10 mouse cellular contexts compared by ENCODE assay signal in genomic region chr10:41595550-41595949, GRCm38 (mm10).
DNase-seq lines count a peak whose midpoint lies in the region; ATAC-seq and TF ChIP-seq lines count a peak whose summit lies in the region.
"Had no signal": no experiment of that assay in that cellular context is flagged by ENCODE, and none has a peak within 500 bp of the region (broad histone marks: within the 10 kb centered on the region; RNA-seq: fewer than 3 reads in every experiment).

No protein-coding gene starts in this region.

- no peaks in the 10 kb centered on the region for H3K27me3 ChIP-seq in heart, embryonic 16.5 days (ENCODE audit: control insufficient read depth, insufficient read depth, low read length)
- no peaks in the 10 kb centered on the region for H3K27me3 ChIP-seq in thymus, adult 2 months (ENCODE audit: control insufficient read depth, insufficient read depth, low read length)

- no peak for TF ChIP-seq POLR2A in thymus, adult 2 months (IDR thresholded peaks at IDR 0.05; ENCODE audit: control insufficient read depth, extremely low read depth, insufficient read depth, low read length, poor library complexity)

- DNase-seq in heart, postnatal 4 days, result no peak
- DNase-seq in thymus, adult 2 months, result peak; percentile 78
- no peak for DNase-seq in kidney, adult 18-20 months
- no peak for DNase-seq in cerebellum, adult 18-20 months

- H3K4me3 ChIP-seq in heart, embryonic 16.5 days (ENCODE audit: low read length), result no peak overlapping the region
- H3K4me3 ChIP-seq in macrophage (ENCODE audit: inconsistent target), result no peak overlapping the region
- H3K4me3 ChIP-seq in thymus, adult 2 months (ENCODE audit: control insufficient read depth, insufficient read depth, low read length), result no peak overlapping the region
- H3K4me3 ChIP-seq: erythroblast, embryonic 14.5 days; hindbrain, embryonic 10.5 days had no signal

- H3K4me1 ChIP-seq in heart, embryonic 16.5 days (ENCODE audit: control insufficient read depth, insufficient read depth, low read length), result peaks cover 34% of the 10 kb centered on the region
- H3K4me1 ChIP-seq in thymus, adult 2 months (replicated peaks; ENCODE audit: control insufficient read depth, insufficient read depth, low read length), result peaks cover 31% of the 10 kb centered on the region

- 32% methylated on average over 3 of the region's 3 CpGs for WGBS in heart, embryonic 16.5 days
- WGBS in macrophage (ENCODE audit: missing documents), result 22% methylated on average over 3 of the region's 3 CpGs
- 4% methylated on average over 3 of the region's 3 CpGs for WGBS in thymus, adult 2 months

- peak overlapping the region; percentile 95 for H3K27ac ChIP-seq in heart, embryonic 16.5 days (ENCODE audit: low read length)
- H3K27ac ChIP-seq in macrophage, result peak overlapping the region; percentile 27; the same call in 1 of the 2 replicates
- peak overlapping the region; percentile 95 for H3K27ac ChIP-seq in thymus, adult 2 months (ENCODE audit: control insufficient read depth, insufficient read depth, low read length)
- H3K27ac ChIP-seq: hindbrain, embryonic 10.5 days had no signal

- TF ChIP-seq CTCF in thymus, adult 2 months (IDR thresholded peaks at IDR 0.05; ENCODE audit: borderline replicate concordance, control insufficient read depth, extremely low read depth, insufficient read depth, low read length, poor library complexity), result no peak

- ATAC-seq in heart, embryonic 16.5 days (replicated peaks; ENCODE audit: extremely low read depth, insufficient read depth, low FRiP score), result peak; percentile 19
- ATAC-seq in activated CD4-positive, CD25-positive, alpha-beta regulatory T cell, adult 4 months, result peak; percentile 99
- ATAC-seq in frontal cortex, adult (ENCODE audit: low TSS enrichment), result no peak

- H3K9me3 ChIP-seq in heart, embryonic 16.5 days (replicated peaks; ENCODE audit: control insufficient read depth, low read length), result no peaks in the 10 kb centered on the region
- H3K9me3 ChIP-seq: hindbrain, embryonic 10.5 days had no signal

- peak overlapping the region; percentile 52 for H3K4me2 ChIP-seq in heart, embryonic 16.5 days (ENCODE audit: low read depth, low read length)

- H3K36me3 ChIP-seq in heart, embryonic 16.5 days (ENCODE audit: control insufficient read depth, insufficient read depth), result no peaks in the 10 kb centered on the region
- H3K36me3 ChIP-seq in macrophage (ENCODE audit: inconsistent target), result no peaks in the 10 kb centered on the region
- H3K36me3 ChIP-seq in thymus, adult 2 months (ENCODE audit: control insufficient read depth, insufficient read depth, low read length), result no peaks in the 10 kb centered on the region
- H3K36me3 ChIP-seq: hindbrain, embryonic 10.5 days had no signal

- H3K9ac ChIP-seq in heart, embryonic 16.5 days (ENCODE audit: low read length), result peak overlapping the region; percentile 36

- H3K79me2 ChIP-seq in macrophage (ENCODE audit: inconsistent target), result no peaks in the 10 kb centered on the region

Comparison
In these comparisons a context has a peak if more than half of its experiments do, and no peak if none do; other contexts are left out.
1. H3K27ac ChIP-seq: peak in every context shown above with its lines; median percentile 95 in heart, embryonic 16.5 days; 95 in thymus, adult 2 months; 27 in macrophage.